Mouse (Mus musculus): ENCODE data around the gene Olfr318. TPM values are rescaled to one million over a fixed set of nuclear protein-coding genes. Genes with fewer than 3 reads are reported as not detected.
"Not testable (repeated sequence)": the region's sequence is repeated elsewhere in the genome, so short reads cannot be mapped to it uniquely, and the experiment has no call there.

Gene Olfr318
- not detected in 2 replicates for polyA plus RNA-seq (2015; fragmentation: Nextera tagmentation; extraction: Ambion mirVana)

DNA sequence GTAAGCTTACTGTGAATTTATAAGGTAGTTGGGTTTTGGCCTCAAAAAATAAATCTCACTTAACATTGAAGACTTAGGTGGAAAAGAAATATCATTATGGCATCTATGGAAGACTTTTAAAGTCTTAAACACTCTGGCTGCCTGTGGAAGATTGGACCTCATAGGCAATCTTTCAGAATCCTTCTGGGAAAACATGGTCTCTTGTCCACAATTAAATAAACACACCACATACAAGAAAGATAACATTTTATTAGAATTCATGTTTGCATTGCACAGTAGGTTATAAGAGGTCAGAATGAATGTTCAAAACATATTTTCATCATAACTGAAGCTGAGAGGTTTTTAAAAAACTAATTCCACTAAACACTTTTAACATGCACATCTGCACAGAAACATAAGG, at the start of gene Olfr318:
Gene Olfr318 (minus strand): TSS at position 101 of the 400 bp plus-strand sequence.
- H3K27ac ChIP-seq (ENCODE audit: low read length): no peak within 1 kb of the TSS
- H3K4me3 ChIP-seq (ENCODE audit: low read length): no peak within 1 kb of the TSS
- H3K9ac ChIP-seq (ENCODE audit: low read length): no peak within 1 kb of the TSS
- H3K4me1 ChIP-seq (ENCODE audit: control insufficient read depth, insufficient read depth, low read length): no peaks in the 10 kb centered on the region
- no peaks in the 10 kb centered on the region for H3K9me3 ChIP-seq (replicated peaks; ENCODE audit: control insufficient read depth, low read length)
- no peaks in the 10 kb centered on the region for H3K27me3 ChIP-seq (ENCODE audit: control insufficient read depth, insufficient read depth, low read length)
- H3K36me3 ChIP-seq (ENCODE audit: control insufficient read depth, insufficient read depth): no peaks in the 10 kb centered on the region
- no peak for ATAC-seq (replicated peaks; ENCODE audit: extremely low read depth, insufficient read depth, low FRiP score)
- no peak within 1 kb of the TSS for H3K4me2 ChIP-seq (ENCODE audit: low read depth, low read length)

DNA sequence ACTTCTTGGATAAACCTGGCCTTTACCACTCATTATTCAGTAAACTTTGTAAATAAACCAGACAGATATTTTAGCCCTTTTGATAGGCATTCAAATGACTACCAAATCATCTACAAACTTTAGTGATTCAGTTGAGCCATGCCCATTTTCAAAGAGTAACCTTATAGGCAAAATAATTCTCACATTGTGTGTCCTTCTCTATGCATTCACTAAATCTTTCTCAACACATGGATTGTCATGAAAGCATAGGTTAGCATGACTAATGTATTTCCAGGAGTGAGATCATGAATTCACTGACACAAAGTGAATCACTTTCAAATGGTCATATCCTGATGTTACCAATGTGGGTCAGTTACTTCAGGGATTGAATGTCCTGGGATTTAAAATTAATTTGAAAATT, 49.1 kb upstream of the Olfr318 start, which contains the start of gene Olfr315:
Gene Olfr315 (plus strand): TSS at position 301 of the 400 bp plus-strand sequence.
- Histone ChIP-seq H3K9ac (ENCODE audit: low read length) (no peak within 1 kb of the TSS), H3K4me1 (ENCODE audit: control insufficient read depth, insufficient read depth, low read length) (no peaks in the 10 kb centered on the region), H3K36me3 (ENCODE audit: control insufficient read depth, insufficient read depth) (no peaks in the 10 kb centered on the region), H3K4me3 (ENCODE audit: low read length) (no peak within 1 kb of the TSS), H3K9me3 (replicated peaks; ENCODE audit: control insufficient read depth, low read length) (no peaks in the 10 kb centered on the region), H3K4me2 (ENCODE audit: low read depth, low read length) (no peak within 1 kb of the TSS), H3K27ac (ENCODE audit: low read length) (no peak within 1 kb of the TSS), H3K27me3 (ENCODE audit: control insufficient read depth, insufficient read depth, low read length) (no peaks in the 10 kb centered on the region)
- no peak for ATAC-seq (replicated peaks; ENCODE audit: extremely low read depth, insufficient read depth, low FRiP score)

DNA sequence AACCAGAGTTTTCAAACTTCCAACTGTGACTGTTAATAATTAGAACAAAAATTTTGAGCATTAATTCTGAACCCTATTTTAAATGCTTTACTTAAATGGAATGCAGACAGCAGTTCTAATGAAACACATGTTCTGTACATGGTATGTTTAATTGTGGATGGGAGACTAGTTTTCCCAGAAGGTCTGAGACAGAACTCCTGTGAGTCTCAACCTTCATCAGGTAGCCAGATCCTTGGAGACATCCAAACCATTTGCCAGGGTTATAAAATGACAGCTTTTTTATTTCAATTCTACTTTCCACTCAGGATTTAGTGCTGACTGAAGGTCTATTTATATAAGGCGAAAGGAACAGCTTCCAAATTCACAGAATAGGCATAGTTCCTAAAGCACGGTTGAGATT, 28.6 kb upstream of the Olfr318 start, which contains the start of gene Olfr316:
Gene Olfr316 (plus strand): TSS at position 301 of the 400 bp plus-strand sequence.
- Histone ChIP-seq H3K9ac (ENCODE audit: low read length) (no peak within 1 kb of the TSS), H3K4me3 (ENCODE audit: low read length) (no peak within 1 kb of the TSS), H3K27me3 (ENCODE audit: control insufficient read depth, insufficient read depth, low read length) (no peaks in the 10 kb centered on the region), H3K4me2 (ENCODE audit: low read depth, low read length) (no peak within 1 kb of the TSS), H3K4me1 (ENCODE audit: control insufficient read depth, insufficient read depth, low read length) (no peaks in the 10 kb centered on the region), H3K9me3 (replicated peaks; ENCODE audit: control insufficient read depth, low read length) (no peaks in the 10 kb centered on the region), H3K36me3 (ENCODE audit: control insufficient read depth, insufficient read depth) (no peaks in the 10 kb centered on the region), H3K27ac (ENCODE audit: low read length) (no peak within 1 kb of the TSS)
- ATAC-seq (replicated peaks; ENCODE audit: extremely low read depth, insufficient read depth, low FRiP score): no peak
- WGBS: 71% methylated on average over 2 of the region's 2 CpGs

DNA sequence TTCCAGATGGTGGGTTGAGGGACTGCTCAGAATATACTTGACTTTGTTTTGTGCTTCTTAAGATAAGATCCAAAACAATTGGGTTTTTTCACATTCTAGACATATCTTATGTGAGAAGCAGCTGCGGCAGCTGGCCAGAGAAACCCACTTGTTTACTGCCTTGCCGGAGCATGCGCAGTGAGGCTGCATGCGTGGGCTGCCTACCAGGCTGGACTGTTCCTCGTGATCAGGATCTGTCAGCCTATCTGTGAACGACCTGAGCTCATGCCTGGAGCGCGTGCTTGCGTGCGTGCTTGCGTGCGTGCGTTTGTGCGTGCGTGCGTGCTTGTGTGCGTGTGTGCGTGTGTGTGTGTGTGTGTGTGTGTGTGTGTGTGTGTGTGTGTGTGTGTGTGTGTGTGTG, 27.3 kb upstream of the Olfr318 start:
- H3K9ac ChIP-seq (ENCODE audit: low read length); H3K4me3 ChIP-seq (ENCODE audit: low read length); H3K9me3 ChIP-seq (replicated peaks; ENCODE audit: control insufficient read depth, low read length); ATAC-seq (replicated peaks; ENCODE audit: extremely low read depth, insufficient read depth, low FRiP score); H3K27ac ChIP-seq (ENCODE audit: low read length); H3K4me2 ChIP-seq (ENCODE audit: low read depth, low read length); H3K27me3 ChIP-seq (ENCODE audit: control insufficient read depth, insufficient read depth, low read length); H3K4me1 ChIP-seq (ENCODE audit: control insufficient read depth, insufficient read depth, low read length); H3K36me3 ChIP-seq (ENCODE audit: control insufficient read depth, insufficient read depth): not testable (repeated sequence)
- 67% methylated on average over 18 of the region's 18 CpGs for WGBS

DNA sequence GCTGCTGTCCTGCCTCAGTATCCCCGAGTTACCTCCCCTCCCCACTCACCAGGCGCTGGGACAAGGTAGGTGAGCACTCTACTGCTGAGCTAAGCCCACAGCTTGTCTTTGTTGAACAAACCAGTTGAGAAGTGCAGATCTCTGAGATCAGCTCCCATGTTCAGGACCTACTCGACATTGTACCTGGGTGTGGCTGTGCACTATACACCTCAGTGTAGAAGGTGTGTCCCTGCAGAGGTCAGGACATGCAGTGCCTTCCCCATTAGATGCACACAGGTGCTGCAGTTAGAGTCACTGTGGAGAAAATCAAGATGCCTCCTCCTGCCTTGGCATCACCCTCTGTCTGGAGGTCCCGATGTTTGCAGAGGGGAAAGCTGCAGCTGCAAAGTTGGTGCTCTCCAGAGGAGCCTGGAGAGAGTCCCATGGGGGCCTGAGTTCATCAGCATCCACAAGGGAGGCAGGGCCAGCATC, 15.0 kb upstream of the Olfr318 start, which contains the start of gene Olfr317:
Gene Olfr317 (minus strand): TSS at position 421 of the 471 bp plus-strand sequence.
- no peak within 1 kb of the TSS for H3K27ac ChIP-seq (ENCODE audit: low read length)
- H3K9me3 ChIP-seq (replicated peaks; ENCODE audit: control insufficient read depth, low read length): no peaks in the 10 kb centered on the region
- no peak within 1 kb of the TSS for H3K9ac ChIP-seq (ENCODE audit: low read length)
- 65% methylated on average over 4 of the region's 4 CpGs for WGBS
- H3K36me3 ChIP-seq (ENCODE audit: control insufficient read depth, insufficient read depth): no peaks in the 10 kb centered on the region
- no peaks in the 10 kb centered on the region for H3K27me3 ChIP-seq (ENCODE audit: control insufficient read depth, insufficient read depth, low read length)
- H3K4me3 ChIP-seq (ENCODE audit: low read length): no peak within 1 kb of the TSS
- H3K4me1 ChIP-seq (ENCODE audit: control insufficient read depth, insufficient read depth, low read length): no peaks in the 10 kb centered on the region
- H3K4me2 ChIP-seq (ENCODE audit: low read depth, low read length): no peak within 1 kb of the TSS
- no peak for ATAC-seq (replicated peaks; ENCODE audit: extremely low read depth, insufficient read depth, low FRiP score)

DNA sequence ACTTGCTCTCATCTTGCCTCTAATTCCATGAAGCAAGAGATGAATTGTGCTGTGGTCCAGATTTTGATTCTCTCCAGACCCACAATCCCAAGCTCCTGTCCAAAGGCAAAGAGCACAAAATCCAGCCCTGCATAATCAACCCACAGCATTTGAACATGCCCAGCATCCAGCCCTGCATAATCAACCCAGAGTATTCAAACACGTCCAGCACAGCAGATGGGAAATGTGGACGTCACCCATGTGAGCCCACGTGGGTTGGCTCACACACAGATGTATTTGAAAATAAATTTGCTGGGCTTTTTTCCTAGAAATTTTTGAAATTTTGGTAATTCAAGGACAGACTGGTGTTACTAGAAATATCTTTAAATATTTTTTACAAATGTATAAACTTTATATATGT, 9.6 kb upstream of the Olfr318 start:
- Histone ChIP-seq H3K36me3 (ENCODE audit: control insufficient read depth, insufficient read depth) (no peaks in the 10 kb centered on the region), H3K9me3 (replicated peaks; ENCODE audit: control insufficient read depth, low read length) (no peaks in the 10 kb centered on the region), H3K9ac (ENCODE audit: low read length) (no peak overlapping the region), H3K4me3 (ENCODE audit: low read length) (no peak overlapping the region), H3K4me2 (ENCODE audit: low read depth, low read length) (no peak overlapping the region), H3K27me3 (ENCODE audit: control insufficient read depth, insufficient read depth, low read length) (no peaks in the 10 kb centered on the region), H3K4me1 (ENCODE audit: control insufficient read depth, insufficient read depth, low read length) (no peaks in the 10 kb centered on the region), H3K27ac (ENCODE audit: low read length) (no peak overlapping the region)
- no peak for ATAC-seq (replicated peaks; ENCODE audit: extremely low read depth, insufficient read depth, low FRiP score)
- WGBS: 41% methylated on average over 3 of the region's 3 CpGs

DNA sequence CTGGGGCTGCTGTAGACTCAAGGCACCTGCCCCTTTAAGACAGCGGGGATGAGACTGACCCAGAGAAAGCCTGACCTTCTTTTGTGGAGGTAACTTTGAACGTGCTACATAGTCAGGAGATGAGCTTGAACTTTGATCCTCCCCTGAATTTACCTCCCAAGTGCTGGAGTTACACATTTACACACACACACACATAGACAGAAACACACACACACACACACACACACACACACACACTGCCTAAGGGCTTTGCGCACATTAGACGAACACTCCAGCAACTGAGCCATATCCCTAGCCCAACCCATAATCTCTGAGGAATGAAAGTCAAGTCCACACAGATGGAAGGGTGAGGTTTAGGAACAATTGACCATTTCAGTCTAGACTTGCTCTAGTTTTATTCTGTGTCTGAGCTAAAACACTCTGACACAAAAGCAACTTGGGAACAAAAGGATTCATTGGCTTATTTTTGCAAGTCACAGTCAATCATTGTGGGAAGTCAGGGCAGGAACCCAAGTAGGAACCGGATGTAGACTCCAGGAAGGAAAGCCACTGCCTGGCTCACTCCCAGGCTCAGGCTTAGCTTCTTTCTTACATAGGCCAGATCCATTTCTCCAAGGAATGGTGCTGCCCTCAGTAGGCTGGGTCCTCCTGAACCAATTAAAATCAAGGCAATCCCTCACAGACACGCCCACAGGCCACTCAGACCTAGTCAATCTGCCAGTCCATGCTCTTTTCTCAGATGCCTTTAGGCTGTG, 4.3 kb upstream of the Olfr318 start:
- WGBS: 66% methylated on average over 6 of the region's 6 CpGs
- ATAC-seq (replicated peaks; ENCODE audit: extremely low read depth, insufficient read depth, low FRiP score); H3K27ac ChIP-seq (ENCODE audit: low read length); H3K9me3 ChIP-seq (replicated peaks; ENCODE audit: control insufficient read depth, low read length); H3K36me3 ChIP-seq (ENCODE audit: control insufficient read depth, insufficient read depth); H3K9ac ChIP-seq (ENCODE audit: low read length); H3K4me2 ChIP-seq (ENCODE audit: low read depth, low read length); H3K27me3 ChIP-seq (ENCODE audit: control insufficient read depth, insufficient read depth, low read length); H3K4me1 ChIP-seq (ENCODE audit: control insufficient read depth, insufficient read depth, low read length); H3K4me3 ChIP-seq (ENCODE audit: low read length): not testable (repeated sequence)

DNA sequence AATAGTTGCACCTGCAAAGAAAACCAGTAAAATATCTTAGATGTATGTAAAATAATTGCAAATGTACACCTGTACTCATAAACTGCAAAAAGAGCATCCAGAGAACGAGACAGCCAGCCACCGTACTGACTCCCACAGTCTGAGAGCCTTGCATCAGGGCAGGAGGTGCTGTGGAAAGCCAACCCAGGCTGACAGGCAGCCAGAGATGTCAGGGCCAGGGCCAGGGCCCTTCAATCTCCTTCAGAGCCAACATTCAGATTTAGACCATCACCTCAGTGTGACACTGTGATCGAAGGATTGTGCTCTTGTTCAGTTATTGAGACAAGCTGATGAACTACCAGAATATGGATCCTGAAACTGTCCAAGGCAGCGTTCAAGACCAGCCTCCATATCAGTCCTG, 4.1 kb downstream of the Olfr318 start:
- 77% methylated on average over 4 of the region's 4 CpGs for WGBS
- Histone ChIP-seq H3K4me2 (ENCODE audit: low read depth, low read length) (no peak overlapping the region), H3K36me3 (ENCODE audit: control insufficient read depth, insufficient read depth) (no peaks in the 10 kb centered on the region), H3K27ac (ENCODE audit: low read length) (no peak overlapping the region), H3K4me1 (ENCODE audit: control insufficient read depth, insufficient read depth, low read length) (no peaks in the 10 kb centered on the region), H3K4me3 (ENCODE audit: low read length) (no peak overlapping the region), H3K9ac (ENCODE audit: low read length) (no peak overlapping the region), H3K27me3 (ENCODE audit: control insufficient read depth, insufficient read depth, low read length) (no peaks in the 10 kb centered on the region), H3K9me3 (replicated peaks; ENCODE audit: control insufficient read depth, low read length) (no peaks in the 10 kb centered on the region)
- no peak for ATAC-seq (replicated peaks; ENCODE audit: extremely low read depth, insufficient read depth, low FRiP score)

DNA sequence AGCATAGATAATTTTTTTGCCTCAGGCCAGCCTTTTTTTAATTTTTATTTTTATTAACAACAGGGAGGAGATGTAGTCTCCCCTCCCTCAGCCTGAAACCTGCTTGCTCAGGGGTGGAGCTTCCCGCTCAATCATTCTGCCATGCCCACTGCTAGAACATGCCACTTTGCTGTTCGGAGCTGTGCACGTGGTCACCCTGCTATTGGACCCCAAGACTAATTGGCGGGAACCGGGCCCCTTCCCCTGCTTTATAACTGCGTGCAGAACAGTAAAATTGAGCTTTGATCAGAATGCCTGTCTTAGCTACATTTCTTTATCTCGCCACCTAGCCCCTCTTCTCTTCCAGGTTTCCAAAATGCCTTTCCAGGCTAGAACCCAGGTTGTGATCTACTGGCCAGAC, 6.1 kb downstream of the Olfr318 start:
- H3K4me2 ChIP-seq (ENCODE audit: low read depth, low read length); H3K4me1 ChIP-seq (ENCODE audit: control insufficient read depth, insufficient read depth, low read length); ATAC-seq (replicated peaks; ENCODE audit: extremely low read depth, insufficient read depth, low FRiP score); H3K9ac ChIP-seq (ENCODE audit: low read length); H3K36me3 ChIP-seq (ENCODE audit: control insufficient read depth, insufficient read depth); H3K27me3 ChIP-seq (ENCODE audit: control insufficient read depth, insufficient read depth, low read length); H3K4me3 ChIP-seq (ENCODE audit: low read length); H3K27ac ChIP-seq (ENCODE audit: low read length); H3K9me3 ChIP-seq (replicated peaks; ENCODE audit: control insufficient read depth, low read length): not testable (repeated sequence)
- WGBS: 77% methylated on average over 6 of the region's 7 CpGs

Measured in heart, embryonic 16.5 days (tissue).